Mouse (Mus musculus) hindlimb bud, embryonic 11.5 days (tissue): Measurements from ENCODE around the gene Rasgrp1.

Experiments used
- DNase-seq: peaks from one replicate; pipeline ENCODE4 v3.0.0-alpha.2; 2012; ENCODE audit warnings: low read depth, low spot score; ENCODE audit errors: extremely low spot score

Gene Rasgrp1

DNA sequence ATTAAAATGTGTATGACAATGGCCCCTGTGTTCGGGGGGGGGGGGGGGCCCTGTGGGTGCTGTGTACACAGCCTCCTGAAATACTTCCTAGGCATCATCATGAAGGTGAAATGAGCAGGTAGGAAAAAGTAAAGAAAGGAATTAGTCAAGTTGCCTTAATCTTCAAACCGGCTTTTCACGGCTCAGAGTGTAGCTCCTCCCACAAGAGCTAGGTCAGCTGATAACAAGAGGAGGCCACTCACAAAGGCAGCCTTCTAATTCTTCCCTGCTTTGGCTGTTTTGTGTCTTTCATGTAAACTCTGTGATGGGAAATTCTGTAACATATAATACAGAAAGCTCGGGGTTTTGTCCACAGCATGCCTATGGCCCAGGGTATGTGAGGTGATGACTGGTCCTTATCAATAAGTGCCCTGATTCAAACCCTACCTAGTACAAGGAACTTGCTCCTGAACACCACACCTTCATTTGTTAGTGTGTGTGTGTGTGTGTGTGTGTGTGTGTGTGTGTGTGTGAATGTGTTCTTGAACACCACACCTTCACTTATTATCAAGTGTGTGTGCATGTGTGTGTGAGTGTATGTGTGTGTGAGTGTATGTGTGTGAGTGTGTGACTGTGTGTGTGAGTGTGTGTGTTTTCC, 7.1 kb downstream of the Rasgrp1 start:
- no peak for DNase-seq

DNA sequence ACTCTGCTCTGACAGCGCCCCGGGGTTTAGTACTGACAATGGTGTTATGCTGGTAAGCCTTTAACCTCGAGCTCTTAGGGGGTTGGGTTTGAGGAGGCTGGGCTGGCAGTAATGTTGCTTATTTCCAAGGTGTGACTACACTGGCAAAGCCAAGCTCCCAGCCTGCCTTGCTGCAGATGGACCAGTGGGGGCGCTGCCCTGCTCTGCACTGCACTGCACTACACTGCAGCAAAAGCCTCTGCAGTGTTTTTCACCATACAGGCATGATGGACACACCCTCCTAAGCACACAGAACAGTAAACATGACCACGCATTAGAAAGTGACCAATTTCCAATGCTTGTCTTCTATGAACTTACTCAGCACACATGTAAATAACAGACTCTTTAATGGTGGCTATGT, 11.2 kb downstream of the Rasgrp1 start:
- no peak for DNase-seq

DNA sequence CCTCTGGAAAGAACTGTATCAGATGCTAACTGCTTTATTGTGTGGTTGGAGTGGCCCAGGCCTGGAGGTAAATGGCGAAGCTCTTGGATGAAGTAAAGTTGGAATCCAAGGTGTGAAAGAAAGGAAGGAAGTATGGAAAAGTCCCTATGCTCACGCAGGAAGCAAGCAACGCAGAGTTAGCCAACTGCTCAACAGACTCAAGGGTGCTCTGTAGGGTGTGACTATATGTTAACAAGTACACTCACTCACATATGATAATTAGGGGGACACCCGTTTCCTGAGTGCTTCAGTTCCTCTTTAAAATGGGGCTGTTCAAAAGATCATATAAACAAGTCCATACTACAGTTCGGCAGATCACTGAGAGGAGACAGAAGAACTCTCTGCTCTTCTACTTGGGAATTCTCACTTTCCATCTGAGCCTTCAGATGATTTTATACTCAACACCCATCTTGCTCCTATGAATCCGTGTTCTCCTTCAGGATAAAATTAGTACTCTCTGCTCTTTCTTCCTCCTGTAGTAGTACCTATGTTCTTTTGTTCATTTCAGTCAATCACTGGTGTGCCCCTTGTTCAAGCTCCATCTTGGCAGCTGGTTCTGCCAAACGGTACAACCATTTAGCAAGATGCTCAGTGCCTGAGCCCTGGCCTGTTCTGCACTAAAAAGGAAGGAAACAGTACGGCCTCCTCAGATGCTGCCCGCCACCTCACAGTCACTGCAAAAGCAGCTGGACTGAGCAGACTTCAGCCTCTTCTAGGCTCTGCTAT, 14.1 kb downstream of the Rasgrp1 start:
- no peak for DNase-seq

DNA sequence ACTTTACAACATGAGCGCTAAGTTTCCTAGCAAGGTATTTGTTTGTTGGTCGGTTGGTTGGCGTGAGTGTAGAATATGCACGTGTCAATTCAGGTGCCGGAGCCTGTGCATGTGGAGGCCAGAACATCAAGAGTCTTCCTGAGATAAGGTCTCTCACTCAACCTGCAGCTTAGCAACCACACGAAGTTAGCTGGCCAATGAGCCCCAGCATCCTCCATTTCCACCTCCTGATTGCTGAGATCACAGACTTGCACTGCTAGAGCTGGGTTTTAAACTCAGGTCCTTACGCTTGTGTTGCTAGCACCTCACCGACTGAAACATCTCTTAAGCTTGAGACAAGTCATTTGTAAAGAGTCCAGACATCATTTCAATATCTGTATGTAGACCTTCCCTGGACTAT, 20.4 kb downstream of the Rasgrp1 start:
- no peak for DNase-seq

DNA sequence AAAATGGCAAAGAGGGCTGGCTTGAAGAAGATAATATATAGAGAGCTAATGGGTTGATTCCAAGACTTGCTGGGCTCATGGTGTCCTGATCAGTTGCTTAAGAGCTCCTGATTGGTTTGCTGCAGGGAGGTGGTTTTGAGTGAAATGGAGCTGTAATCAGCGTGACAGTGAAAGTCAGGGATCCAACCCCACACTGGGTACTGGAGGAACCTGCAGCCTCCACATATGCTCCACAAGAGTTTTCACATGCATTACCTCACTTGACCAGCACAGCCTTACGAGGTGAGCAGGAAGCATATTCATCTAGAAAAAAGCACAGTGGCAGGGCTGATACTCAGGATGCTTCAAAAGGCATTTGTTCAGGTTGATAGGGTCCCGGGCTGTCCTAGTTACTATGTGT, 21.6 kb downstream of the Rasgrp1 start:
- no peak for DNase-seq

DNA sequence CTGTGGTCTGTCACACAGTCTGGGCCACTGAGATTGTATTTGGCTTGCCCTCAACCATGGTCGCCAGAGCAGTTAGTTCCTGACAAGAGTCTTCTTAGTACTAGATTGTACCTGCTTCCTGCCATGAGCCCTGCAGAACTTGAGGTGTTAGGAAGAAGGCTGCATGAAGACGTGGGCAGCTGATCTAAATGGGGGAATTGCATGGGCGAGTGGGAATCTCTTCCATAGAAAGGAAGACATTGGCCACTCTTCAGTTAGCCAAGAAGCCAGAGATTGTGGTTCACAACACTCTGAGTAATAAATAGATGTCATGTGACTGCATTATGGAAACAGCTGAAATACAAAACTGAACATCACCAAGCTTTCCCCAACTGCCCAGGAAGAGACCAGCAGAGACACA, 23.8 kb downstream of the Rasgrp1 start:
- DNase-seq, result no peak

DNA sequence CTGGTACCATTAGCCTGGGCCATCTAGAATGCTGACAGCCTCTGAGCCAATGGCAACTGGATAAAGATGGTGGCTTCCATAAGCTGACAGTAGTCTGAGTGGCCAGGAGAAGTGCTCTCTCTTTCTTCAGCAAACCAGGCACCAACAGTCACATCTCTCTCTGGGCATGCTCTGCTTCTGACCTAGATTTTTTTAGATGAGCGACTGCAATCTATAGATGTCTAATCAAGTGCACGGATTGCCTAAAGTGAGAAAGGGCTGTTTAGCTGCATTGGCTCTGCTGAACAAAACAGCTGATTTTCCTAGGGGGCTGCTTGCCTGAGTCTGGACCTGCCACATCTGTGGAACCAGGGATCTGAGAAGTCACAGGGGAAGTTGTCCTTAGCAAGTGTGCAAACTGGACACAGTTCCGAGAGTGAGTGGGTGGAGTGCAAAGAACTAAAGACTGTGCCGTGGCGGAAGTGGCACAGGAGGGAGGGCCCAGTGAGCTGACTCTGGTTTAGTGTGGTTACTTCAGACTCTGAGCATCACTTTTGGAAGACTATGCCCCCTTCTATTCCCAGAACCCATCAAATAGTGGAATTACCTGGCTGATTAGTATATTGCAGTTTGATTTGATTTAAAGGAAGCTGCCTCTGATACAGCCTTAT, 29.1 kb downstream of the Rasgrp1 start:
- DNase-seq, result no peak

DNA sequence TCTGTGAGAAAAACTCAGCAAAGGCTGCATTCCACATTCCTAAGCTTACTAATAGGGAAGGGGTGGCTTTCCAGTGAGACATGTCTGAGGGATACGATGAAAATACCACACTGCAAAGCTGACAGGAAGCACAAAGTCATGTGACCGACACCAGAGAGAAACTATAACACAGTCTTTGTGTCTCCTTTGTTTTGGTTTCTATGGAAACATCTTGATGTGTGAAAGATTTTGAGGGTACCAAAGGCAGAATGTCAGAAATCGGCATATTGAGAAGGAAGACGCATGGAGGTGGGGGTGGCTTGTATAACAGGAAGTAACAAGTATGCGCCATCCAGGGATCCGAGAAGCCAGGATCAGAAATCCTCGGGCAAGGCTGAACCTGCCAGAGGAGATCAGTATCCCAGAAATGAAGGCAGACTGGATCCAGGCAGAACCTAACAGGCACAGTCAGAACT, 30.3 kb downstream of the Rasgrp1 start:
- DNase-seq, result no peak

DNA sequence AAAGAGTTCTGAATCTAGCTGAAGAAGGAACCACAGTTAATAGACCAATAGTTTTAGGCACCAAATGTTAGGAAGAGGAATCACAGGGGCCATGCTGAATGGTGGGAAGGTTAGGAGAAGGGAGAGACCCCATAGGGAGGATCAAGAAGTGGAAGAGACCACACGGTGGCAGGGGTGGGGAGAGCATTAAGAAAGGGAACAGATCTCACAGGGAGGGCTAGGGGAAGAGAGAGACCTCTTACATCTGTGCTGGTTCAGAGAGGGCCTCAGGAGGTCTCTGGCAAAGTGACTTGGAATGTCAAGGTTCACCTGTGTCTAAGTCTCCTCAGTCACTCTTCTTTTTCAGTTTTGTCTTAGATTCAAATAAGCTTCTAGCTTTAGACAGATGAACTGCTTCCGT, 30.8 kb downstream of the Rasgrp1 start:
- DNase-seq, result no peak

DNA sequence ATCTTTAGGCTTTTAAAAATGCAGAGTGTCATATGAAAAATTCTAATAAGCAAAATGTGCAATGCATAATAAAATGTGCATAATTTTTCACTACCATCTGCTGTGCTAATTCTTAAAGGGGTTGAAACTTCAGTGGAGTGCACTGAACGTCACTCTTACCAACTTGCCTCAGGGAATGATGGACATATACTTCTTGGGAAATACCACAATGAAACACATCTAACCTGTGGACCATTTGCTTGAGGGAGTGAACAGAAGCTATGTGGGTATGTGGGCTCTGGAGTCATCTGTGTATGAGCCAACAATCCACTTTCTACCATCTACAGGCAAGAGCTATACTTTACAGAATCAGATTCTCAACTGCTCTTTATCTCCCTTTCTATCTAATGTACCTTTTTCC, 31.5 kb downstream of the Rasgrp1 start:
- no peak for DNase-seq

DNA sequence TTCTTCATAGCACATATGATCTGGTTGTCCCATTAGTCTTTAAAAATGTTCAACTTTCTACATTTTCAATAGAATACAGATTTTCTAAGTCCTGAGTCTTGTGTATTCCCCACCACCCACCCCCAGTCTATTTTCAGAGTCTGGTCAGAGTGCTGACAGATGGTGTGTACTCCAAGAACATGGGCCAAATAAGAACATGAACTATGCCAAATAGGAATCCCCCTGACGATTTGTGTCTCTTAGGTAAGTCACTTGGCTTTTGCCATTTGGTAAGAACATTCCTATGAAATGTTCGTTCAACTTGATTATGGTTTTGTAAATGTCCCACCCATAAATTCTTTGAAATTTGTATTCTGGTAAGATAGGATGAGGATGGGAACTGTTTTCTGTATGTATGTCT, 33.8 kb downstream of the Rasgrp1 start:
- no peak for DNase-seq

DNA sequence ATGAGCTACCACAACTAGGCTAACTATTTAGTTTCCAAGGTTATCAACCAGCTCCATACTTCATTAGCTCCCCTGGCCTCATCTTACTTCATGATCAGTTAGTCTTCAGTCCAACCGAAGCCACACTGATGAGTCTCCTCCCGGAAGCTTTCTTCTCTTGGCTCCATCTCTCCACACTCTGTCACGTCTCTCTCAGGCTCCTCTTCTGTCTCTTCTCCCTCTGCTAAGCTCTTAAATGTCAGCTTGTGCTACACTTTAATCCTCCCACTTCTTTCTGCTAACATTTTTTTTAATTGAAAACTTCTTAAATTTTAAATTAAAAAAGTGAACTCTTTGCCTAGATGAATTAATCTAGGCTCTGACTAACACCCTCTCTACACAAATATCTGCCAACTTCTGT, 34.8 kb downstream of the Rasgrp1 start:
- DNase-seq, result no peak

DNA sequence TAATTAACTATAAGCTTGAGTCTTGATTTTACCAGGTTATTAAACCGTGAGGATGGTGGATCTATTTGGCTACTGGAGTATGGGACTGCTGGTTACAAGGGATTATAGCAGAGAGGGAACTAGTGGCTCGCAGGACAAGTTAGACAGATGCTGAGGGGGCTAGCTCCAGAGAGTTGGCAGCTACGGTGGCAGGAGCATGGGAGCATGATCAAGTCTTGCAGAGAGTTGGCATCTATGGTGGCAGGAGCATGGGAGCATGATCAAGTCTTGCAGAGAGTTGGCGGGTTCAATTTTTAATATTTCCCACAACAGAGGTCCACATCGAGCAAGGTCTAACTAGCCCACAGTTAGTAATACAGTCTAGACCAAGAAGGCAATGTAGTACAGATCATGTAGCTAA, 37.9 kb downstream of the Rasgrp1 start:
- DNase-seq, result no peak

DNA sequence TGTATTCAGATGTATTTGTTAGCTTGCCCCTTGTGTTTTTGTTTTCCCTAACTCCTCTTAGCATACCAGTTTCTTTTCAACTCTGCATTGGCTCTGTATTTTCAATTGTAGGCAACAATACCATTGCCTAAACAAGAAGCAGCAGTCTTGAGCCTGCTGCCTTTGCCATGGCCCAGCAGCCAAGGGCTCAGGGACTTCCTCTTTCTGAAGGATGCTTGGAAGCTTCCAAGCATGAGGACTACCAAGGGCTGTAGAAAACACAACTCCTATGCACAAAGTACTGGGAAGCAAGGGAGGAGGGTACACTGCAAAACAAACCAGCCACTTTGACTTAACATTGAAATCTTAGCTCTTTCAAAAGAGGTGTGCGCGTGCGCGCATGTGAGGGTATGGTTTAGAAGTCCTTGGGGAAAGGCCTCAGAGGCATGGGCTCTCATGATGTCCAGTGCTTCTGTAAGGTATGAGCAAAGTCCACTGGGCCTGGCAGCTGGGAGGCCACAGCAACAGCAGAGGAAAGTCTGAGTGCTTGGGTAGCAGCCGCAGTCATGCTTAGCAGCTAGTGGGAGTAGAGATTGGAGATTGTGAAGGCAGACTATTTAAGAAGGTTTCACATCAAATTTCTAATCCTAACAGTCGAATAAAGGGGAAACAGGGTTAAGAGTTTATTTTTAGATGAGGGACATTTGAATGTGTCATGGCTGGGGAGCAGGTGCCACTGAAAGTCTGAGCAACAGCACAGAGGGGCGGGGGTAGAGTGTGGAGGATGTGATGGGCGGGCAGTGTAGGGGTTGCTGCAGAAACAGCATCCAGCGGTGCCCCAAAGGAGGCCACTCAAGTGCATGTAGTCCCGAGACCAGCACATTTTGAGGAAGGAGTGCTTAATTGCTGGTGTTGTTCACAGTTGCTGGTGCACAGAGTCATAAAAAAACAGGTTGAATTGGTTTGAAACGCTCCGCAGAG, 39.1 kb downstream of the Rasgrp1 start:
- DNase-seq, result no peak

DNA sequence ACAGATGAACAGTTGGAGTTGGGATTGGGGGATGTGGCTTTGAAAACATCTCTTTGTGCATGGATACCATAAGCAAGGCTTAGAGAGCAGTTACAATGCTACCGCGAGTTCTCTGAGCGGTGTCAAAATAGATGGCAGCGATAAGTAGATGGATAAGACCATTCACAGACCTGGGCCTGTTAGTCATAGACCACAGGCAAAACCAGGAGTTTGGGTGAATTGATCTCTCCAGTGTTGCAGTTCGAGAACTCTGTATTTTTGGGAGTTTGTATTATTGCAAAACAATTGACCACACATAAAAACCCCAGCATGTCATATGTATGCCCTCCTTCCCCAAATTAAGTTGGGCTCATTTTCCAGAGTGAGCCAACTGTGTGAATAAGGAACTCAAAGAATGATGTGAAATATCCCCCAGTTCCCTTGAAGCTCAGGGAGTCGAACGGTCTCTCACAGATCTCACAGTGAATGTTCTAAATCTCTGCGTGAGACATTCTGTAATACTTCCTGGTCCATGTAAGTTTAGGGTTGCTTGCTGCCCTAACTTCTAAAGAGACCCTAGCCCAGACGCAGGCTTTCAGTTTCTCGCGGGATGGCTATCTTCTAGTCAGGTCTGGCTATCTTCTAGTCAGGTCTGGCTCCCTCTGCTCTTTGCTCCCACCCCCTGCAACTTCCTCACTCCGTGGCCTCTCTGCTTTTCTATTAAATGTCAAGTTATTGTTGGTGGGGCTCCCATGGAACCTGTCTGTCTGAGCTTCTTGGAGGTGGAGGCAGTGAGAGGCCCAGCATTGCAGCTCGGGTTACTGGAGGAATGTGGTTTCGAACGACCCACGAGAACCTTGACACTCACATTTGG, 43.0 kb downstream of the Rasgrp1 start:
- DNase-seq, result no peak

DNA sequence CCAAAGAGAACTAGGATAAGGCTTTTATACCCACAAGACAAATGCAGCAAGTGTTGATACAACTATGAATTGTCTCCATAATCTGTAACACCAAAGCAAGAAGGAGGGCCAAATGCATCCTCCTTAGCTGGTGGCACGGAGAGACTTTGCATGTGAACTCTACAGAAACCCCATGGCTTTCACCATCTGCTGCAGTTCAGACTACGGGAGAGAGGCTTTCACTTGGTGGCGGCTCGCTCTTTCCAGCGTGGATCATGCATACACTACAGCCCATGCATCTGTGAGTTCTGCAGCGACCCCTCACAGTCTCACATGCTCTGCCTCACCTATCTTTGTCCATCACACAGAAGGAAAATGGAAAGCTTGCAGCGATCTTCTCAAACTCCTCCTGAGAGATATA, 54.5 kb downstream of the Rasgrp1 start:
- DNase-seq, result no peak

DNA sequence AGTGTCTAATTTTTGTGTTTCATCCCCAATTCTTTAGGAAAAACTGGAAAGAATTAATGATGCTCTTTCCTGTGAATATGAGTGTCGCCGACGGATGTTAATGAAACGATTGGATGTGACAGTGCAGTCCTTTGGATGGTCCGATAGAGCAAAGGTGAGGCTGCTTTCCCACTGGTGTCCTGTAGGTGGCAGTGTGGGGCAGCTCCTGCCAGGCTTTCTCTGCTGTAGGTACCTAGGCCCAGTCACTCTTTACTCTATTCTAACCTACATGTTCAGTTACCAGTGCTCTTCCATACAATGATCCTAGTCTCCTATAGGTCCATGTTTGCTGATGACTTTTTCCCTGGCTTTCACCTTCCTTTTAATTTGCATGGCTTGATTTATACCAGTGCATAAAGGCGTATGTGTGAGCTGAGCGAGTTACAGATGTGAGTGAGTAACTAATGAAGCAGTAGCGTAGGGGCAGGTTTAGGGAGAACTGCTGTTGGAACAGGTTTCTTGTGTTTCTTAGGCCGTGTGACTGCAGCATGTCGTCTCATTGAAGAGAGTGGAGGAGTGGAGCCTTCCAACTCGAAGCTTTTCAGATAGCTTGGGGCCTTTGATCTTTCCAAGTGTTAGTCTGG, 78.9 kb downstream of the Rasgrp1 start:
- no peak for DNase-seq

DNA sequence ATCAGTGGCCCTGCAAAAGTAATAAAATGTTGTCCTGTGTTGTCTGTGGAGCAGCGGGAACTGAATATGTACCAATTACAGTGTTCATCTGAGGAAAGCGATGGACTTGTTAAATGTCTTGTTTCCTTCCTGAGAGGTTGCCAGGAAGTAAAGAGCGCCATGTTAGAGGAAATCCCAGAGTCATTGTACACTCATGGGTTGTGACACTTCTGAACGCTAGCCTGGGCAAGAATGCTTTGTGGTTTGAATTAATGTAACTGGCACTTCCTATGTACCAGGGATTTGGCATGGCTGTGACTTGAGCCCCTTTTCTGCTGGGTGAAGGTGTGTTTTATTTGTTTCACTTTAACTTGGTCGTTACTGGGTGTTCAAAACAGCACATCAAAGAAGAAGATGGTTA, 80.6 kb downstream of the Rasgrp1 start:
- DNase-seq, result no peak

DNA sequence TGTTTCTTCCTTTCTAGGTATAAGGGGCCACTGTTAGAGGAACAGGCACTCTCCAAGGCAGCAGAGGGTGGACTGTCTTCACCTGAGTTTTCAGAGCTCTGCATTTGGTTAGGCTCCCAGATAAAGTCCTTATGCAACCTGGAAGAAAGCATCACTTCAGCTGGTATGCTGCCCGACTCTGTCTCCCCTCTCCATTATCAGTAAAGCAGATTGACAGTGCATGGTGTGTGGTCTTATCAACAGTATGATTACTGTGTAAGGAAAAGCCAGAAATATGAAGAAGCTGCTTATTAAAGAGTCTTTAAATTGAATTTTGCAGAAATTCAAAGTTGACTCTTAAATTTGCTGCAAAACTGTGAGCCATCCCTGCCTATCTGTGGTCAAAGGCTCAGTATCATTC, 85.2 kb downstream of the Rasgrp1 start:
- DNase-seq, result no peak

DNA sequence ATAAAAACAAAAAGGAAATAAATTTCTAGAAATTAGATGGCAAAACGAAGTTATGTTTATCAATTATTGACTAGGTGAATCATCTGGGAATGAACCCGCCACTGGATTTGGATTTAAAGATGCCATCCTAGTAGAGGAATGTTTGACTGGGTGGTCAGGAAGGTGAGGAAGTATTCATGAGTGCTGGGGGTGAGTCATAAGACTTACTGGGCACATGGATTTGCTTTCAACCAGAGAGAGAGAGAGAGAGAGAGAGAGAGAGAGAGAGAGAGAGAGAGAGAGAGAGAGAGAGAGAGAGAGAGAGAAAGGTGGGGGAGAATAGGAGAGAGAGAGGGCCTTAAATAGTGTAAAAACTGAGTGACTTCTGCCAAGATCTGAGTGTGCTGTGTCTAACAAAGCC, 87.4 kb downstream of the Rasgrp1 start:
- no peak for DNase-seq
